Mouse (Mus musculus) thymus, postnatal 10 days (tissue): ENCODE measurements around the gene Ltb.
"Not testable (repeated sequence)": the region's sequence is repeated elsewhere in the genome, so short reads cannot be mapped to it uniquely, and the experiment has no call there.

Experiments
- DNase-seq, 2 experiments: peaks; one replicate each; pipeline ENCODE4 v3.0.0; 2021; ENCODE audit warnings: low spot score in 2 of 2

The Ltb gene

GRCm38 (mm10) chr17:35222299-35222698 is 28.1 kb downstream of the Ltb start:
- DNase-seq = peak; percentile 65 to 67

- DNase-seq = no peak
These were observed 30.4 kb downstream of the Ltb start for GRCm38 (mm10) chr17:35224641-35225040.

GRCm38 (mm10) chr17:35225456-35225855 is 31.2 kb downstream of the Ltb start:
- no peak for DNase-seq

- DNase-seq = peak; percentile 39 to 51
These were observed 32.4 kb downstream of the Ltb start for GRCm38 (mm10) chr17:35226561-35227046.

GRCm38 (mm10) chr17:35231022-35231421 is 36.8 kb downstream of the Ltb start:
- no peak for DNase-seq

GRCm38 (mm10) chr17:35232043-35232442 is 37.8 kb downstream of the Ltb start:
- DNase-seq = peak; percentile 76 to 91

GRCm38 (mm10) chr17:35232659-35233058 is 38.4 kb downstream of the Ltb start:
- peak; percentile 54 to 62 for DNase-seq

- no peak for DNase-seq
These were observed 39.1 kb downstream of the Ltb start, which contains the start of gene Atp6v1g2 for GRCm38 (mm10) chr17:35233114-35233980. Gene Atp6v1g2 (plus strand): TSS chr17:35233660.

GRCm38 (mm10) chr17:35234090-35234489 is 39.9 kb downstream of the Ltb start:
- DNase-seq = not testable (repeated sequence)

GRCm38 (mm10) chr17:35234903-35235302 is 40.7 kb downstream of the Ltb start:
- peak in 1 of 2 experiments; percentile 47 for DNase-seq

- peak; percentile 81 to 85 for DNase-seq
These were observed 41.6 kb downstream of the Ltb start, which contains the start of gene Nfkbil1 for GRCm38 (mm10) chr17:35235614-35236389. Gene Nfkbil1 (minus strand): TSS chr17:35235792.

GRCm38 (mm10) chr17:35236390-35236746 is 42.1 kb downstream of the Ltb start:
- DNase-seq = peak; percentile 97 to 100

- no peak for DNase-seq
These were observed 42.8 kb downstream of the Ltb start for GRCm38 (mm10) chr17:35236996-35237395.

GRCm38 (mm10) chr17:35237504-35237903 is 43.3 kb downstream of the Ltb start:
- DNase-seq = no peak

GRCm38 (mm10) chr17:35239700-35240099 is 45.5 kb downstream of the Ltb start:
- no peak for DNase-seq

- no peak for DNase-seq
These were observed 46.4 kb downstream of the Ltb start for GRCm38 (mm10) chr17:35240384-35241304.

- peak; percentile 95 for DNase-seq
These were observed 47.2 kb downstream of the Ltb start, which contains the start of gene Ddx39b for GRCm38 (mm10) chr17:35241305-35242014. Gene Ddx39b (plus strand): TSS chr17:35241746.

- DNase-seq = peak; percentile 48
These were observed 48.0 kb downstream of the Ltb start for GRCm38 (mm10) chr17:35242015-35242941.

GRCm38 (mm10) chr17:35243086-35243485 is 48.8 kb downstream of the Ltb start:
- DNase-seq = no peak
